Mouse (Mus musculus): ENCODE data around the gene Arnt2. TPM values are rescaled to one million over a fixed set of nuclear protein-coding genes. Genes with fewer than 3 reads are reported as not detected.

The Arnt2 gene
- polyA plus RNA-seq, 1 experiment from 2014 or later = 12.2 TPM

DNA sequence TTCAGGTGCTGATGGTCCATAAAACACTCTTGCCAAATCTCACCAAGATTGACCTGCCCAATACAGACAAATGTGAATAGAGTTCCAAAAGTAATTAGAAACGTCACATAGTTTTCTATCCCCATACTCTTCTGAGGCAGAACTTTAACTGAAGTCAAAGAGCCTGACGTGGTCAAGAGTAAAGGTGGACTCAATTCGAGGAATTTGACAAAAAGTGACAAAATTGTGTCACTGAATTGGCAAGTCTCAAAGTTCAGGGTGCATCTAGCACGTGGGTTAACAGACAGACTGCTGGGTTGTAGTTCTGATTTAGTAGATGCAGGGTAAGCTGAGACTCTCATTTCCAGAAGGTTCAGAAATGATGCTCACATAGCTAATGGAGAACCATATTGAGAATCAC is 73.1 kb downstream of the Arnt2 start:
- Histone ChIP-seq H3K27me3 (no peaks in the 10 kb centered on the region), H3K27ac (no peak overlapping the region), H3K9me3 (replicated peaks) (no peaks in the 10 kb centered on the region), H3K36me3 (0 out of 2 replicates have a peak, but pooled peaks cover 5% of the 10 kb centered on the region), H3K4me2 (no peak overlapping the region), H3K4me1 (0 out of 2 replicates have a peak, but pooled peaks cover 5% of the 10 kb centered on the region), H3K4me3 (replicated peaks) (no peak overlapping the region), H3K9ac (no peak overlapping the region)
- 82% methylated on average over 4 of the region's 4 CpGs for WGBS
- ATAC-seq (replicated peaks; ENCODE audit: low FRiP score) = no peak

DNA sequence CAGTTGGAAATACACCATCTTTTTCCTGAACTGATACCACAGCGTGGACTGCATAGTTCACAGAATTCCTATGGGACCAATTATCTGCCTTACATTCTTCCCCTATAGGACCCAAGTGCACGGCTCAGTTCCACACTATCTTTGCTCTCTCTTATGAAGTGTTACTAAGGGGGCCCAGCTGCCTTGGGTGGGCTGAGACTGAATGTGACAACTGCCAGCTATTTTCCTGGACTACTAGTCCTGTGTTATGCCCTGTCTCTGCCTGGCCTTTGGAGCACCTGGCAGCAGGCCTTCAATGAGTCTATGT is 73.4 kb downstream of the Arnt2 start:
- H3K9me3 ChIP-seq (replicated peaks) = no peaks in the 10 kb centered on the region
- no peak overlapping the region for H3K27ac ChIP-seq
- no peak for ATAC-seq (replicated peaks; ENCODE audit: low FRiP score)
- H3K4me2 ChIP-seq = no peak overlapping the region
- 54% methylated on average over 2 of the region's 2 CpGs for WGBS
- 0 out of 2 replicates have a peak, but pooled peaks cover 2% of the 10 kb centered on the region for H3K36me3 ChIP-seq
- H3K4me1 ChIP-seq = 0 out of 2 replicates have a peak, but pooled peaks cover 5% of the 10 kb centered on the region
- no peaks in the 10 kb centered on the region for H3K27me3 ChIP-seq
- H3K9ac ChIP-seq = no peak overlapping the region
- no peak overlapping the region for H3K4me3 ChIP-seq (replicated peaks)

DNA sequence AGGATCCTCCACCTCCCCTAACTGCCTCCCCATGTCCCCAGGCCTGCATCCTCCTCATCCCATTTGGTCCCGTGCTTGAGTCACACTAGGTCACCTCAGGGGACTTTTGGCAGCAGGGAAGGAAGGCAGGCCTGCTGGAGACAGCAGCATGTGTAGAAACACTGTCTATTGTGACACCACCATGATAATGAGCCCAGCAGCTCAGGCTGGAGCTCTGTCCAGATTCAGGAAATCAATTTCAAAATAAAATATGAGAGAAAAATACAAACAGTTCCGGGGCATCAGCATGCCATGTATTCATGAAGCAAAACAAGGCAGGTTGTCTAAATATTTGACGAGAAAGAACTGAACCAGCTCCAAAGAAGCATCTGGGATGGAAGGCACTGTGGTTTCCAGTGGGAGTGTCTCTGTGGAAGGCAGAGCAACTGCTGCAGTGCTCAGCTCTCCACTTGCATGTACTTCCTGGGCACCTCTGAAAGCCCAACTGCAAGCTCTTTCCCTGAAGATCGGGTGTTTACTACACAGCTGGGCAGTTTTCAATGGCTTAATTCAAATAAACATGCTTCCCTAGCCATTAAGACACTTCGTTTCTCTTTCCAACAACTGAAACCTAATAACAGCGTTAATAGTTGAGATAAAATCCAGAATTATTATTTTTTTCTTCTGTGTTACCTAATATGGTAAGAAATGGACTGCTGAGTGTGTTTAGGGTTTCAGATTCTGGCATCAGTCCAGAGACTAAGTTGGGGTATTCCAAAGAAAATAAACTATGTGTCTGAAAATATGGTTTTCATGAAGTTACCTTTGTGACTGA is 74.0 kb downstream of the Arnt2 start:
- H3K4me2 ChIP-seq = no peak overlapping the region
- no peak for ATAC-seq (replicated peaks; ENCODE audit: low FRiP score)
- 0 out of 2 replicates have a peak, but pooled peaks cover 5% of the 10 kb centered on the region for H3K4me1 ChIP-seq
- no peak overlapping the region for H3K9ac ChIP-seq
- no peaks in the 10 kb centered on the region for H3K27me3 ChIP-seq
- H3K27ac ChIP-seq = no peak overlapping the region
- no peaks in the 10 kb centered on the region for H3K9me3 ChIP-seq (replicated peaks)
- no peaks in the 10 kb centered on the region for H3K36me3 ChIP-seq
- 59% methylated on average over 6 of the region's 6 CpGs for WGBS
- H3K4me3 ChIP-seq (replicated peaks) = no peak overlapping the region

- Histone ChIP-seq H3K27me3 (no peaks in the 10 kb centered on the region), H3K4me2 (no peak overlapping the region), H3K9ac (no peak overlapping the region), H3K9me3 (replicated peaks) (no peaks in the 10 kb centered on the region), H3K36me3 (no peaks in the 10 kb centered on the region), H3K4me3 (replicated peaks) (no peak overlapping the region), H3K27ac (no peak overlapping the region), H3K4me1 (0 out of 2 replicates have a peak, but pooled peaks cover 9% of the 10 kb centered on the region)
- WGBS = 88% methylated on average over 3 of the region's 3 CpGs
- no peak for ATAC-seq (replicated peaks; ENCODE audit: low FRiP score)
Measured at GRCm38 (mm10) chr7:84333996-84334395, 76.0 kb downstream of the Arnt2 start.

- Histone ChIP-seq H3K9me3 (replicated peaks) (no peaks in the 10 kb centered on the region), H3K4me2 (no peak overlapping the region), H3K36me3 (peaks cover 2% of the 10 kb centered on the region; the same call in 1 of the 2 replicates), H3K27ac (0 out of 2 replicates have a peak overlapping the region, but pooled peaks have one; percentile 0), H3K27me3 (no peaks in the 10 kb centered on the region), H3K4me1 (0 out of 2 replicates have a peak, but pooled peaks cover 12% of the 10 kb centered on the region), H3K4me3 (replicated peaks) (no peak overlapping the region), H3K9ac (no peak overlapping the region)
- ATAC-seq (replicated peaks; ENCODE audit: low FRiP score) = no peak
- WGBS = 33% methylated on average over 11 of the region's 11 CpGs
Measured at GRCm38 (mm10) chr7:84332295-84333168, 77.4 kb downstream of the Arnt2 start.

DNA sequence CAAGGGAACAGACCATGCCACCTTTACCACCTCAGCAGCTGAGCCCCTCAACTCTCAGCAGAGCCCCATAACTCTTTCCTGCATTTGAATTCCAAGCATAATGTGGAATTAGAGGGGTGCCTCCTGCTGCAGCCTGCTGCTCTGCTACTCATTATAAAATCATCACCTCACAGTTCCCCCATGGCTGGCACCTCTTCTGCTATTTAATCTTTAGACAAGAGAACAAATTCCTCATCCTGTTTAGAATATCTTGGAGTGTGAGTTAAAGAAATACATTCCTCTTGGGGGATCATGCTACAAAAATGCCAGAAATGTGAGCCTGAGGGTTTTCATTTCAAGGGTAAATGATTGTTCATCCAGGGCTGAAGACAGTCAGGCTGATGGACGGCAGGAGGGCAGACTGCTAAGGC is 80.8 kb downstream of the Arnt2 start:
- Histone ChIP-seq H3K27ac (no peak overlapping the region), H3K9me3 (replicated peaks) (no peaks in the 10 kb centered on the region), H3K9ac (no peak overlapping the region), H3K4me1 (0 out of 2 replicates have a peak, but pooled peaks cover 12% of the 10 kb centered on the region), H3K4me2 (no peak overlapping the region), H3K36me3 (peaks cover 2% of the 10 kb centered on the region), H3K4me3 (replicated peaks) (no peak overlapping the region), H3K27me3 (no peaks in the 10 kb centered on the region)
- 24% methylated on average over 1 of the region's 1 CpGs for WGBS
- ATAC-seq (replicated peaks; ENCODE audit: low FRiP score) = no peak

GRCm38 (mm10) chr7:84328770-84329169 is 81.2 kb downstream of the Arnt2 start:
- no peaks in the 10 kb centered on the region for H3K27me3 ChIP-seq
- 0 out of 2 replicates have a peak, but pooled peaks cover 12% of the 10 kb centered on the region for H3K4me1 ChIP-seq
- WGBS = 38% methylated on average over 1 of the region's 1 CpGs
- no peak overlapping the region for H3K4me3 ChIP-seq (replicated peaks)
- no peak overlapping the region for H3K27ac ChIP-seq
- H3K9me3 ChIP-seq (replicated peaks) = no peaks in the 10 kb centered on the region
- peaks cover 2% of the 10 kb centered on the region for H3K36me3 ChIP-seq
- no peak for ATAC-seq (replicated peaks; ENCODE audit: low FRiP score)
- no peak overlapping the region for H3K9ac ChIP-seq
- H3K4me2 ChIP-seq = no peak overlapping the region

DNA sequence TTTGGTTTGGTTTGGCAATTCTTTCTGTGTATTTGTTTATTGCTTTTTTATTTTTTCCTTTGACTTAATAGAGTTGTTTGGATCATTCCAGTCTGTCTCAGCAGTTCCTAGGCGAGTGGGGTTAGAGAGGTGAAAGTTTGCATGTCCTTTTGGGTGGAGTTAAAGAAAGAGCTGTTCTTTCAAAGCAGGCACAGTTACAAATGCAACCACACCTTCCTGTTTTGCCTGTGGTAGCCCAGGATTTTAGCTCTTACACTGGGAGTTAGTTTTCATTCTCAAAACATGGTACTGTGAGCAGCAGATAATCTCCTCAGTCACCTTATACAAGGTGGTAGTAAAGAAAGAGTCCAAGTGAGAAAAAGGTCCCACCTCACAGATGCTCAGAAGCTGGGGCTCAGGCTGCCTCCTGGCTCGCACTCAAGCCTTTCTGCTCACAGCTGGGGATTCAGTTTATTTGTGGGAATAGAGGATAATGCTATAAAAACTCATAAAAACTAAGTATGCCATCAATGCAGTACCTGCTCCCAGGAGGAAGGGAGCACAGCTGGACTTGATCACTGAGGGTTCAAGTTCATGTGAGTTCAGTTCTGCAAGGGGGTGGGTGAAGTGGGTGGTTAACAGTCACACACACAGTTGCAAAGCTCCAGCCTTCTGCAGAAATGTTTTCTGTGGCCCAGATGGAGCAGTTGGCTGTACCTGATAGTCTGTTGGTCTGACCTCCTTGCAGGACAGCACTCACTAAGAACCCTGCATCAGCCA is 84.2 kb downstream of the Arnt2 start:
- 74% methylated on average over 2 of the region's 2 CpGs for WGBS
- Histone ChIP-seq H3K27ac (no peak overlapping the region), H3K9me3 (replicated peaks) (no peaks in the 10 kb centered on the region), H3K9ac (no peak overlapping the region), H3K27me3 (no peaks in the 10 kb centered on the region), H3K4me2 (no peak overlapping the region), H3K4me1 (0 out of 2 replicates have a peak, but pooled peaks cover 9% of the 10 kb centered on the region), H3K36me3 (peaks cover 2% of the 10 kb centered on the region), H3K4me3 (replicated peaks) (no peak overlapping the region)
- no peak for ATAC-seq (replicated peaks; ENCODE audit: low FRiP score)

GRCm38 (mm10) chr7:84321542-84321941 is 88.4 kb downstream of the Arnt2 start:
- no peak overlapping the region for H3K4me3 ChIP-seq (replicated peaks)
- WGBS = 50% methylated on average over 1 of the region's 1 CpGs

GRCm38 (mm10) chr7:84315353-84316003 is 94.5 kb downstream of the Arnt2 start:
- H3K27me3 ChIP-seq = no peaks in the 10 kb centered on the region
- ATAC-seq (replicated peaks; ENCODE audit: low FRiP score) = peak; percentile 43; the same call in 1 of the 2 replicates
- WGBS = 43% methylated on average over 7 of the region's 7 CpGs

More at GRCm38 (mm10) chr7:84321542-84321941, 88.4 kb downstream of the Arnt2 start:
- no peaks in the 10 kb centered on the region for H3K9me3 ChIP-seq (replicated peaks)
- no peak for ATAC-seq (replicated peaks; ENCODE audit: low FRiP score)
- H3K4me2 ChIP-seq = no peak overlapping the region
- 0 out of 2 replicates have a peak, but pooled peaks cover 6% of the 10 kb centered on the region for H3K4me1 ChIP-seq
- no peak overlapping the region for H3K9ac ChIP-seq
- H3K27me3 ChIP-seq = no peaks in the 10 kb centered on the region
- H3K36me3 ChIP-seq = no peaks in the 10 kb centered on the region; the same call in 1 of the 2 replicates
- no peak overlapping the region for H3K27ac ChIP-seq

GRCm38 (mm10) chr7:84314742-84315141 is 95.2 kb downstream of the Arnt2 start:
- Histone ChIP-seq H3K4me3 (replicated peaks) (no peak overlapping the region), H3K27me3 (no peaks in the 10 kb centered on the region), H3K27ac (no peak overlapping the region), H3K36me3 (peaks cover 5% of the 10 kb centered on the region; the same call in 1 of the 2 replicates), H3K9me3 (replicated peaks) (no peaks in the 10 kb centered on the region), H3K9ac (no peak overlapping the region), H3K4me1 (no peaks in the 10 kb centered on the region), H3K4me2 (no peak overlapping the region)
- WGBS = 95% methylated on average over 2 of the region's 2 CpGs
- no peak for ATAC-seq (replicated peaks; ENCODE audit: low FRiP score)

More at GRCm38 (mm10) chr7:84315353-84316003, 94.5 kb downstream of the Arnt2 start:
- Histone ChIP-seq H3K9ac (no peak overlapping the region), H3K4me1 (0 out of 2 replicates have a peak, but pooled peaks cover 3% of the 10 kb centered on the region), H3K4me2 (no peak overlapping the region), H3K9me3 (replicated peaks) (no peaks in the 10 kb centered on the region), H3K4me3 (replicated peaks) (no peak overlapping the region), H3K27ac (no peak overlapping the region), H3K36me3 (no peaks in the 10 kb centered on the region)

Measured in kidney, embryonic 15.5 days (tissue).